Mouse (Mus musculus) lung, postnatal 14 days (tissue): ENCODE measurements around the gene Erbb4.
"Not testable (repeated sequence)": the region's sequence is repeated elsewhere in the genome, so short reads cannot be mapped to it uniquely, and the experiment has no call there.

Source experiments
- DNase-seq: peaks from one replicate; pipeline ENCODE4 v3.0.0; 2021

Erbb4 gene

DNA sequence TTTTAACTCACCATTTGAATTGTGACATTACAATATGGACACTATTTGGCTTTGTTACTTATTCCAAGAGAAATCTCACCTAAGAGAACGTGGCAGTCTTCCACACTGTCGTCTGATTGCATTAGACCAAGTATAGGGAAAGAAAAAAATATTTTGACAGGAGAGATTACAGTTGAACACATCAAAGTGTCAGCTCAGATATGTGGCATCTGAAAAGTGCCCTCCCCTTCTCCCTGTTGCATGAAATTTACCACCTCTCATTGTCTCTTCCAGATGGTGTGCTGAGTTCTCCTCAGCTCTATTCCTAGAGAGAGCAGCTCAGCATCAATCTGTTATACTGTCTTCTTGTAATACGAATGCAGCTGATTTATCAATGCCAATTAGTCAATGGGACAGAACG, 268.5 kb downstream of the Erbb4 start:
- no peak for DNase-seq

DNA sequence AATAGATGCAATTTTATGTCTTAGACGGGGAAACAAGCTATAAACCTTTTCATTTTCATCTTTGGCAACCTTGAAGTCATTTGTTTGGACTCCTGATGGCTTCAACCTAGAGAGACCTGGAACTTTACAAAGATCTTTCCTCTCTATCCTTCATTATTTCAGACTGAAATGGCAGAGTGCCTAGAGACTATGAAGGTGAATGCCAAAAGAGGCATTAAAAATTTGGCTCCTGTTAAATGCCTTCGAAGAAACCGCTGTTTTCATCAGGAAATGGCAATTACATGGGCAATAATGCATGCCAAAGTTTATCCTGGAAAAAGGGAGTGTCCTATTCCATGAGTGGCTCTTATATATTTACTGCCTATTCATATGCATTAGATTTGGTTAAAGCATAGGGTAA, 273.2 kb downstream of the Erbb4 start:
- no peak for DNase-seq

DNA sequence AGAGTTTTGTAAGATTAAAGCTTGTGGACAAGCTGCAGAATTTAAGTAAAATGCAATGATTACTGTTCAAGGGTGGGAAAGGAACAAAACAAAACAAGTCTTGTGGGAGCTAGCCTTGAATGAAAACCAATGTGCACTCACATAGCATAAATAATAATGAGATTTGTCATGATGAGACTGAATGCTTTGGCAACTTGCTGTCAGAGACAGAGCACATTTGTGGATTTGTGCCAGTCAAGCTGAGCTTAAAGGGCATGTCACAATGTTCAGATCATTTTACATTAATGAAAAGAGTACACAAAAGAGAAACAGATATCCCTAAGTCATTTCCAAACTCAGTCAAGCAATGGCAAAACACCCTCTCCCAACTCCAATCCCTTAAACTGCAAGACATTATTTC, 275.8 kb downstream of the Erbb4 start:
- DNase-seq, result no peak

DNA sequence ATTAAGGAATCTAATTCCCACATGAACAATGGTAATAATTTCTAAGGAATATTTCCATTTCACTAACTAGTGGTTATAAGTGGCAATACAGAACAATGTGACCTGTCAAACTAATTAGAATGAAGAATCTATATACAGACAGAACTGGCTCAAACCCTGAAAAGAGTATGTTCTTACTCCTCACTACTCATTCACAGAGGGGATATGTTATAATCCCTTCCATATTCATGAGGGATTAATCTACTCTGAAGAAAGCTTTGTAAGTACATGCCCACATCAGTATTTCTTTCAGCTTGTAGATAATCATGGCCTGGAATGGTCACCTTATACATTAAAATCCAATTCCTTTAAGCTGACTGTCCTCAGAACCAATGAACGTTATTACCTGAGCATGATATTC, 276.3 kb downstream of the Erbb4 start:
- no peak for DNase-seq

DNA sequence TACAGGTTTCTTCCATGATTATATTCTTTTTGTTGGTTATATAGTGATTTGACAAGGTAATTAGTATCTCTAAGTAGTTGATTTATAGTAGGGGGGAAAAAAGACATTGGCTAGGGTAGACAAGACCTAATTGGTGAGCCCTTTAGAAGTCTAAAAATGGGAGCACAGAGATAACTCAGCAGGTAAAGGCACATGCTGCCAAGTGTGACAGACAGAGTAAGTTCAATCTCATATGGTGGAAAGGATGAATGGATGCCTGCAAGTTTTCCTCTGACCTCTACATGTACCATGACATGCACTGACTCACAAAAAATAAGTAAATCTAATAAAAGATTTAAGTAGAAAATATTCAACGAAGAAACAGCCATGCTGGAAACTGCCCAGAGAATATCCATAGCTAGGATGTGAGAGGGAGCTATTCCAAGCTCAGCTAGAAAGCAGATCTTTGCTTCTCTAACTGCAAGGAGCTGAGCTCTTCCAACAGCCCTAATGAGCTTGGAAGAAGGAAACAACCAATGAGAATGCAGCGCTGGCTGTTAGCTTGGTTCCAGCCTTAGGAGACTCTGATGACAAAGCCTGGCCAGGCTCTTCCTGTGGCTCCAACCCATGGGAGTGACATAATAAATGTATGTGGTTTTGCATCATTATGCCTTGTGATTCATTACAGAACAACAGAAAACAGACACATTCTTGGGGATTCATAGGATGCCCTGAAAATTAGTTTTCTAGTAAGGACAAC, 277.2 kb downstream of the Erbb4 start:
- DNase-seq, result no peak

DNA sequence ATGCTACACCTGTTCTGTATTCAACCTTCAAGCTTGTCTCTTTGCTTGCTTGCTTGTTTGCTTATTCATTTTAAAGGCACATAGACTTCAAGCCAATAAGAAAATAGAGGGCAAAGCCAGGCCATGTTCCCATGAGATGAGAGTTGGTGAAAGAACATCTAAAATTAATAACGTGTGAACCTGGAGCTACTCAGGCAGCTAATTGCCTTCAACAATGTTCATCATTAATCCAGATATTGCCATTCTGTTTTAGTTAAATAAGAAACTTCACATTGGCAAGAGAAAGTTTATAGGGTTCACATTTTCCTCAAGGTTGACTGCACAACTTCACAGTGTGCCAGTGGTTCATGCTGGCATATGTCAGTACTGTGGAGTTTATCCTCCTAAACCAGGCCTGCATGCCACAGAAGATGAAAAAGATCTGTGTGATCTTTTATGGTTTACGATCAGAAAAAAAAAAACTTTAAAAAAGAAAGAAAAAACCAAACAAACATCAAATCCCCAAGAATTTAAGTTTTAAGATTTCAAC, 284.7 kb downstream of the Erbb4 start:
- no peak for DNase-seq

DNA sequence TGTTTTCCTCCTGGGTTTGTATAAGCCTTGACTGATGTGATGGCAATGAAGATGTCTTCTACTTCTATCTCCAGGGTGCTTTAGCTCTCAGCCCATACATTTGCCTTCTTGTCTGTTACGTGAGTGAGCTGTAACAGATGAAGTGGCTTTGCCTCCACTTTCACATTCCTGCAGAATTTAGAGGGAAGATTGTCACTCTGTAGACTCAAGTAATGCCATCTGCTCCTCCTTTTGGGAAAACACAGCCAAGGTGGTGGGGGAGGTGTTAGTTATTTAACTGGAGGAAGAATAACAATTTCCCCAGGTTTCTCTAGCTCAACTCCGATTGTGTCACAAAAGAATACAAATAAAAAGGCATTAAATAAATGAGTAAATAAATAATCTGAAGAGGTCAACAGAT, 301.1 kb downstream of the Erbb4 start:
- no peak for DNase-seq

DNA sequence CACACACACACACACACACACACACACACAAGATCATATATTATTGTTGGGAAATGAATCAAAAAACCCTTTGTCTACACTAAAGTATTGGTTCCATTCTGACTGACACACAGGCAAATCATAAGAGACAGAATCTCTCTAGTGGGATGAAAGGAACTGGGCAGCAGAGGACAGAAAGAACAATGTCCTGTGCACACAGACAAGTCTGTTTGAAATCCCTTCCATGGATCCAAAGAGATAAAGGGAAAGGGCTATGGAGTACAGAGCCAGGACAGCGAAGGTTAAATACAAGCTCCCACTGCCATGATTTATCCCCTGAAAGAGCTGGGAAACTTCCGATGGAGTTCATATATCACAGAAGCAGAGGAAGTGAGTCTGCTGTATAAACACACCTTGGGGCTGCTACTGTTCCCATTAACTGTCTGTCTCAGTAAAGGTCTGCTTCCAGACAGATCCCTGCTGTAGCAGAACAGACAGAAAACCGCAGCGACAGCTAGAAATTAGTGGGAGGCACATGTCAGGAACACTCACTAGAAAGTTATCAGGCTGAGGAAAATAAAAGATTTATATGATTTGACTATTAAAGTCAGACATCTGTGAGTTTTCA, 320.3 kb downstream of the Erbb4 start:
- no peak for DNase-seq

DNA sequence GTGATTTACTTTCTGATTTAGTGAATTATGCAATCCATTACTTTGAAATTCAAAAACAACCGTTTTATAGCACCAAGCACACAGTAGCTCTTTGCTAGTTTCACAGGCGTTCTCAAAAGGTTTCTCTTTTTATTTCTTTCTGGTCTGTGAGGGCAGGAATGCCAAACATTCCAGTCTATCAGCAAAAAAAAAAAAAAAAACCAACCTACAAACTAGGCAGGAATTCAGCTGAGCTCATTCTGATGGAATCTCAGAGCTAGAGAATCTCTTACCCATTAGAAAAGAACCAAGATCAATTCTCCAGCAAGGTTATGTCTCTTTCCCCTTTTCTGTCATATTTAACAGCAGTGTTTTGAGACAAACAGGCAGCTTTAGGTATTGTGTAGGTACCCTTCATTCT, 327.2 kb downstream of the Erbb4 start:
- no peak for DNase-seq

DNA sequence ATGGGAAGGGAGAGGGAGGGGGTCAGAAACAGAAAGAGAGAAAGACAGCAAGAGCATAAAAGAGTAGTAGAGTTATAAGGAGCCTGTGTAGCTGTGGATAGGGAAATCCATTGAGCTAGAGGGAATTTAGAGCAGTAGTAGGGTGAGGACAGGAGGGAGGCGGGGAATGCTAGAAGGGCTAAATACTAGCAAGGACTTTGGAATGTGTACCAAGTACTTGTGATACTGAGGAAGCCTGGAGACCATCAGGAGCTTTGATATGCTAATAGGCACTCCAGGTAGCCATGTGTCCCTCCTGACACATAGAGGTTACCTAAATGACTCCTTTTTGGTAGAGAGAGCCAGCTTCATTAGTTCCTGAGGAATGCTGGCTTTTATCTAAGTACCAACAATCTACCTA, 327.8 kb downstream of the Erbb4 start:
- no peak for DNase-seq

DNA sequence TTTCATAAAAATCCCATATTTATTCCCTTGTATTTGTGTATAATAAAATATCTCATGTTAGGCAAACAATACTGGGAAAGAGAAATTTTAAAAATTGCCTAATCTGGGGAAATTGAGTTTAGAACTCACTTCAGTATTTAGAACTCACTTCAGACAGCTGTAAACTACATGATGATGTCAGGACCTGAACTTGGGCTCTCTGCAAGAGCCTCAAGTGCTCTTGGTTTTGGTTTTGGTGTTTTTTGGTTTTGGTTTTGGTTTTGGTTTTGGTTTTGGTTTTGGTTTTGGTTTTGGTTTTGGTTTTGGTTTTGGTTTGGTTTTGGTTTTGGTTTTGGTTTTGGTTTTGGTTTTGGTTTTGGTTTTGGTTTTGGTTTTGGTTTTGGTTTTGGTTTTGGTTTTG, 341.8 kb downstream of the Erbb4 start:
- DNase-seq, result not testable (repeated sequence)

DNA sequence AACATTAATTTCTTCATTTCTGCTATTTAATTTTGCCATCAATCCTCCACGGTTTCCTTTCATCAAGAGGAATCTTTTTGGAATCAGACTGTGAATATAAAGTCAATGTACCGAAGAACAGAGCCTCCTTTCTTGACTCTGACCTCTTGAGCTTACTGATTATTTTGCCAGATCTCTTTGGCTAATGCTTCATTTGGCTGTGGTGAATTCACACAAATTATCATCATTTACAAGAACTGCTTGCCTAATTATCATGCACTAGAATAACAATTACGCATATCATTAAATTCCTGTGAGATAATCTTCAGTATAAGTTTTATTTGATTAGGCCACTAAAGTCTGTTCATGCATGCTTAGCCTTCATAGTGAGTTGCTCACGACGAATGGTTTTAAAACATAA, 345.4 kb downstream of the Erbb4 start:
- DNase-seq, result no peak

DNA sequence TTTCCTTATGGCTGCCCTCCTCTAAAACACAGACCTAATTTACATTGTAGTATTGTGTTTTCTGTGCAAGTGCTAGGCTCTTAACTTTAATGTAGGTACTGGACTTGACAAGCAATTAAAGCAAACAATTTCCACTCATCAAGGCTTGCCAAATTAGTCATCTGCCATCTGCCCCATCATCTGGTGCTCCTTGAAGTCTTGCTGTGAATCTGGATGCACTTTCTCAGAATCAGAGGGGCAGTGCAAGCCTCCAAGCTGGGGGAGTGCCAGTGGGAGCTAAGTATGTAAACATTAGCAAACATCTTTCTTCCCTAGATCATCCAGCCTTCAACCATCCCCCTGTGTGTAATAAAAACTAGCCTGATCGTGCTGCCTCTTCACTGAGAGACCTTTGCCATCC, 358.9 kb downstream of the Erbb4 start:
- DNase-seq, result no peak

DNA sequence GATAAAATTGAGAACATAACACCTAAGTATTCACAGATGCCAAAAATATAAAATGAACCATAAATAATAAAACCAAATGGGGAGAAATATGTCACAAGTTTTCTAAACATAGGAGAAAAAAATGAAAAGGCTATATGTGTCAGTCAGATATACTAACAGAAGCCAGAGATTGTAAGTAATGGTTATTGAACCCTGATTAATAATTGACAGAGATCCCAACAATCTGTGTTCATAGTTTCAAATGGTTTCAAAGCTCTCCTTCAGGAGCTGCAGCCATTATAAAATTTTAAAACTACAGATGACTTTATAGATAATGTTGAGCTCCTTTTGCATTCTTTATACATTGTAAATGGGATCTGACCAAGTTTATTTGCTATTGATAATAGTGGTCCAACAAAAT, 426.4 kb downstream of the Erbb4 start:
- no peak for DNase-seq

DNA sequence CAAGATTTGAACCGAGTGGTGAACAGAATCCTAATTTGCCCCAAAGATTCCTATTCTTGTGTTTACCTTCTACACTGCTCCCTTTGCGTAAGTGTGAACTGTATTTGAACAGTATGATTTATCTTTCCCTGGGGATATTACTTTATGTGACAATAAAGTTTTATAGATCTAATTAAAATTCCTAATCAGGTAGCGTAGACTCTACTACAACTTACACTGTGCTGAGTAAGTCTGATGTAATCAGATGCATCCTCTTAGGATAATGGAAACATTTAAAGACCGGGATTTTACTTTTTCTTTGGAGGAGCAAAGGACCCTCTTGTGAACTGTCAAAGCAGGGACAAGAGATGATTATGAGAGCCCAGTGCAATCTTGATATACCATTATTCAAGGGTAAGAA, 433.2 kb downstream of the Erbb4 start:
- DNase-seq, result no peak

DNA sequence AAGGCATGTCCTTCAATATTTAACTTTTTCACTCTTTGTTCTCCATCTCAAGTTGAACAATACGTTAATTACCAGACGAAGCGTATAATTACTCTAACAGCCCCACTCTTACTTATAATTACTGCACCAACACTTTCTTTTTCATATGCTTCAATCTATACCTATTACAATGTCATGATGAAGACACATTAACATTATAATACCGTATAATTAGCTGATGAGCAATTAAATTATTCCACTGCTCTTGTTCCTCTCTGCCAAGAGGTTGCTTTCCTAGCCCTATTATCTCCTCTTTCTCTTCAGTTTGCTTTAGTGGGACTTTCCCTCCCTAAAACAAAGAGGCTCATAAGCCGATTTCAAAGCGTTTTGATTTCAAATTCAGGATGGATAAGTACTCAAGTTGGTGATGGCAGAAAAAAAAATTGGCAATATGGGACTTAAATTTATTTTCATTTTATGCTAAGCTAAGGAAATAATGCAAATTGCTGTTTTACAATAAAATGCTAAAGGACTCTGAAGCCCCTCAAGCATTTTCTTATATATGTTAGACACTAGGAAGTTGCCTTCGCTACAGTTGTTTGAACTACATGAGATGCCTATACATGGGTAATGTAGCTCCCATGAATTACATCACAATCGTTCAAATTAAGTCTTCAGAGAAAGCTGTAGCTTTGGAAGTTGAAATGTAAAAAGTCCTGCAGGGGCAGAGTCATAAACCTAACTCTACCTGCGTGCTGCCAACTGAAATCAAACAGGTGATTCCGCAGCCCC, 440.8 kb downstream of the Erbb4 start:
- no peak for DNase-seq

DNA sequence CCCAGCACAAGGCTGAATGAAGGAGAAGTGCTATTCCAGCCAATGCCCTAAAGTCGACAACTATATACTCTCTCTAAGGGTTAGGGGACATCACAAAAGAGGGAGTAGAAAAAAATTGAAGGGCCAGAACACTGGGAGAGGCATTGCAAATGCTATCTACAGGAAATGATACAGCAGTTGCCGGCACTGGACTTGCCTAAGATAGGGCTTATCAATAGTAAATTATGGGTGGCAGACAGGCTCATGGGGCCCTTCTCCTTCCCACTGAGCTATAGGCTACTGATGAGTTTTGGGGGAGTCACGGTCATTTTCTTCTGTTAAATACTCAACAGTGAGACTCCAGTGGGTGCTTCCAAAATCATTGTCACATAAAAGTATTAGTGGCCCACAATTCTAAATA, 517.4 kb downstream of the Erbb4 start:
- DNase-seq, result no peak

DNA sequence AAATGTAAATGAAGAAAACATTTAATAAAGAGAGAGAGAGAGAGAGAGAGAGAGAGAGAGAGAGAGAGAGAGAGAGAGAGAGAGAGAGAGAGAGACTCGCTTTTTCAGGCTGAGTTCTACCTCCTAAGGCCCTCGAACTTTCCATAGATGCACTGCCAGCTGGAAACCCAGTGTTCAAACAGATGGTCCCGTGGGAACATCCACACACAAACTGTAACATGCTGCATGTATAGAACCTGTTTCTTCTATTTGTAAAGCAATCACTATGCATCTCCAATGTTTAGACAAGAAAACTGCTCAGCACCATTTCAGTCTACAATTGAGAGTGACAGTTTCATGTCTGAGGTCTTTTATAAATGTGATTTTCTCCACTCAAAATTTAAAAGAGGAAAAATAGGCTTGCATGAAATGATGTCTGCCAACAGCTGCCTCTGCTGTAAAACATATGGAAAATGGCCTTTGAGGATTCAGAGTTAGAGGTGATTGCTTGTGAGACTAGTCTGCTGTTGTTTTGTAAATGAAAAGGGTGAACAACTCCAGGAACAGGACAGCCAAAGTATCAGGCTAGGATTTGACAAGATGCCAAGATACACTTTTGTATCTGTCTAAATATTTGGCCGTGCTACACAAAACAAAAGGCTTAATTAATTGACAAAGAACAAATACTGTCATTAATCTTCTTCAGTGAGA, 533.9 kb downstream of the Erbb4 start:
- DNase-seq, result no peak

DNA sequence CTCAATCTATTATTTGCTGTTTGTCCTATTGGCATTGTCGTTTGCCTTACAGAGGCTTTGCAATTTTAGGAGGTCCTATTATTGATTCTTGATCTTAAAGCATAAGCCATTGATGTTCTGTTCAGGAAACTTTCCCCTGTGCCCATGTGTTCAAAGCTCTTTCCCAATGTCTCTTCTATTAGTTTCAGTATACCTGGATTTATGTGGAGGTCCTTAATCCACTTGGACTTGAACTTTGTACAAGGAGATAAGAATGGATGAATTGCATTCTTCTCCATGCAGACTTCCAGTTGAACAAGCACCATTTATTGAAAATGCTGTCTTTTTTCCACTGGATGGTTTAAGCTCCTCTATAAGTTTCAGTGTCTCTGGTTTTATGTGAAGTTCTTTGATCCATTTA, 536.9 kb downstream of the Erbb4 start:
- DNase-seq, result no peak

DNA sequence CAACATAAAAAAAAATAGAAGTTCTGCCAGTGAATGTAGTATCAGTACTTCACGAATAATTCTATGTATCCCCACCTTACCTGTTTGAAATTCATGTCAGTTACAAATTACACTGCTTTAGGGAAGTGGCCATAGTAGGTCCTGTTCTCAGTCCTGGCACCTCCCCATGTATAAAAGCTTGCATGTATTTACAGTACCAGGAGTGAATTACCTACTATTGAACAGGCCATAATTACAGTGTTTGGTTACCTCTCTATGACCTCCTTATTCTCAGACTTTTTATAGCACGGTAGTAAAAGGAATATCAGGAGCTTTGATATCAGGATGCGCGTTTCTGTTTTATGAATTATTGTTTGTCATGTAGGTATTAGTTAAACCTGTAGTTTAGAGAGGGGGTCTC, 564.9 kb downstream of the Erbb4 start:
- DNase-seq, result no peak

DNA sequence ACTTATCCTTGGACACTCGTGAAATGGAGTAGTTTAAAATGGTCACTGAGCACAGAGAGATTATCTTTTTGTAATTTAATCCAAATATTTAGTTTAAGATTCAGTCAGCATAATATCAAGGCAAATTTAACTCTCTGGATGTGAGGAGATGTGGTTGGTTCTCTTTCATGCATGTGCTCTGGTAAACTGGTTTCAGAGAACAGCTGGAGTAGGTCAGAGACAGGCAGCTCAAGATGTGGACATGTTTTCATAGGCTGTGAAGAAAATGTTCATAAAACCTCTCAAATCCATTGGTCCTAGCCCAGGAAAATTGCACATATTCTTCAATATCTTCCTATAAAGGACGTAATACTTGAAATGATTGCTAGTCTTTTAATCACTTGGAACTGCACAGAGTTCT, 590.0 kb downstream of the Erbb4 start:
- no peak for DNase-seq

DNA sequence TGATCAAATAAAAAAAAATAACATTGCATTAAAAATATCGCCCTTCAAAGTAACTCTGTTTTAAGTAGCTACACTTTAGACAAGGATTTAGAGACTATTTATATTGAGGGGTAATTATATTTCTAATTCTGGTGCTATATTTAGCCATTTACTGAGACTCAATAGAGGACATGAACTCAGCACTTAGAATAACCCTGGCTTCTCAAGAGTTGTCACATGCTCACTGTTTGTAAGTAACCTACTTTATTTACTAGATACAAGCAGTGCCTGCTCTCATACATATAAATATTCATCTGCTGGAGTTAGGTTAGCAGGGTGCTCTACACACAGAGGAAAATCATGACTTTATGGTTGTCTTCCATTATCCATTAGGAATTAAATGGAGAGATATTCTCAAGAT, 604.0 kb downstream of the Erbb4 start:
- no peak for DNase-seq

DNA sequence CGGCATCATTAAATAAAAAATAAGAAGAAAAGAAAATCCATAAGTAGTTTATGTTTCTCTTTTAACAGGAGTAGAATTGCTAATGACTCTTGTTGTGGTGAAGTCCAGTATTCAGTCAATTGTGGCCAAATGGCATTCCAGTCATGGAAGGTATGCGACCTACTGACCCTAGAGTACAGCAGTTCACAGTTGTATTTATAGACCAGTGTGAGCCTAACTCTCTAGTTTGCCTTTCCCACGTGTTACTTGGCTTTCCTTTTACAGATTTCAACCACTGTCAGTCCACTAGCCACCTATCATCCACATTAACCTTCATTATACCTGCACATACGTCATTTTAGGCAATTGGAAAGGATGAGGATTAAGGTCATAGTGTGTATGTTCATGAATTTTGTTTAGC, 606.3 kb downstream of the Erbb4 start:
- no peak for DNase-seq
